Comparison of ENCODE assay signal across 6 mouse cellular contexts in the genomic region with DNA sequence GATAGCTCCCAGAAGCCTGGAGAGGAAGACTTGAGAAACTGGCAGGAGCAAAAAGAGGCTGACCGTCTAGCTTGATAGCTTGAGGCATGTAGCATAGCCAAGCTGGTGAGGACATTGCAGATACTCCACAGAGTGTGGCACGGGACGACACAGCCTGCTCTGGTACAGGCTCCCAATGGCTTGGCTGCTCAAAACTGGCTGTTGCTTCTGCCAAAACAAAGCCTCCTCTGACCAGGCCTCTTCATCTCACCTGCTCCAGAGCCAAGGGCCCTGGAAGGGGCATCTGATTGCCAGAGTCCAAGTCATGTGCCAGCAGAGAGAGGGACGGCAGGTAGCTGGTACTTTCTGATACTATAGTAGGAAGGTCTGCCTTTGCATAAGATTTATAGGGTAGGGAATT.
"Had no signal": no experiment of that assay in that cellular context is flagged by ENCODE, and none has a peak within 500 bp of the region (broad histone marks: within the 10 kb centered on the region; RNA-seq: fewer than 3 reads in every experiment).

No protein-coding gene starts in this region.

- DNase-seq: kidney, postnatal 36 days; layer of hippocampus, adult 9-11 months; layer of hippocampus, postnatal 36 days; lung, adult 18-20 months; thymus, adult 18-20 months; thymus, postnatal 14 days had no signal
